Mouse (Mus musculus): ENCODE results near the gene Batf.

DNA sequence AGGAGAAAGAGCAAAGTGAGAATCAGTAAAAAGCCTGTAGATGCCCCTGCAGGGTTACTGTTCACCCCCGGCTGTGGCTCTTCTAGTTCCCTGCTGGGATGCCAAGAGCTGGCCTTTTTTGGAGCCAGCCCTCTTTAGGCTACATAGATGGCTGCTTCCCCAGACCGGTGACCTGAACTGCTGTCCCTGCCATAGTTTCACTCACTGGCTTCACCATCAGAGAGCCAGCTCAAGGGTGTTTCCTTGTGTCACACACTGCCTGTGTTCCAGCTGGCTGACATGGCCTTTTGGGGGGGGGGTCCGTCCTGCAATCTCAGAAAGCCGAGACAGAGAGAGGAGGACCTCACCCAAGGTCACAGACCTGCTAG lies 44.9 kb upstream of the Batf start:
- no peak for TF ChIP-seq CTCF (IDR thresholded peaks at IDR 0.05; ENCODE audit: control insufficient read depth, insufficient read depth, insufficient replicate concordance, low read depth, low read length)
- TF ChIP-seq POLR2A (IDR thresholded peaks at IDR 0.05; ENCODE audit: control insufficient read depth, low read depth, low read length) = no peak
